Mouse (Mus musculus): ENCODE measurements at regions not wholly inside any gene's neighbourhood (a gene's known extent, or its start where the extent isn't known, plus 50 kb on each side); places are given as distances from the start of the nearest gene placed in this dataset.

DNA sequence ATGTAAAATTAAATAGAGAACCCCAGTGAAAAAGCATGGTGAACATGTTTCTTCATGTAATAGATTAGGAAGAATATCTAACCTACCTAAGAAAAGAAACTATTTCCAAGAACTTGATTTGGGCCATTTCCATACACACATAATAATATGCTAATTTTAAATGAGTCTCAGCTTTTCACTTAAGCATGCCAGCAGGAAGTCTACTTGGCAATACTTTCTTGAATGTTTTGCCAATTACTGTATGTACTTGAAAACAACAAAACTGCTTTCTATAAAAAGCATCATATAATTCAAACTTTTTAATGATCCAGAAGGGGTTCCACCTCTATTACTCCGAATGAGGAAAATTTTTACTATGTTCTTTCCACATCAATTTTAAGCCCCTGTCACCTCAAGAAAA is 1036.9 kb downstream of the Pcdh17 start:
- Histone ChIP-seq H3K9me3 (no peaks in the 10 kb centered on the region), H3K27ac (no peak overlapping the region), H3K4me1 (no peaks in the 10 kb centered on the region), H3K9ac (no peak overlapping the region), H3K27me3 (replicated peaks) (no peaks in the 10 kb centered on the region), H3K36me3 (replicated peaks) (no peaks in the 10 kb centered on the region), H3K4me2 (no peak overlapping the region), H3K4me3 (no peak overlapping the region)
- ATAC-seq (replicated peaks), result no peak
- WGBS, result 91% methylated on average over 1 of the region's 1 CpGs

DNA sequence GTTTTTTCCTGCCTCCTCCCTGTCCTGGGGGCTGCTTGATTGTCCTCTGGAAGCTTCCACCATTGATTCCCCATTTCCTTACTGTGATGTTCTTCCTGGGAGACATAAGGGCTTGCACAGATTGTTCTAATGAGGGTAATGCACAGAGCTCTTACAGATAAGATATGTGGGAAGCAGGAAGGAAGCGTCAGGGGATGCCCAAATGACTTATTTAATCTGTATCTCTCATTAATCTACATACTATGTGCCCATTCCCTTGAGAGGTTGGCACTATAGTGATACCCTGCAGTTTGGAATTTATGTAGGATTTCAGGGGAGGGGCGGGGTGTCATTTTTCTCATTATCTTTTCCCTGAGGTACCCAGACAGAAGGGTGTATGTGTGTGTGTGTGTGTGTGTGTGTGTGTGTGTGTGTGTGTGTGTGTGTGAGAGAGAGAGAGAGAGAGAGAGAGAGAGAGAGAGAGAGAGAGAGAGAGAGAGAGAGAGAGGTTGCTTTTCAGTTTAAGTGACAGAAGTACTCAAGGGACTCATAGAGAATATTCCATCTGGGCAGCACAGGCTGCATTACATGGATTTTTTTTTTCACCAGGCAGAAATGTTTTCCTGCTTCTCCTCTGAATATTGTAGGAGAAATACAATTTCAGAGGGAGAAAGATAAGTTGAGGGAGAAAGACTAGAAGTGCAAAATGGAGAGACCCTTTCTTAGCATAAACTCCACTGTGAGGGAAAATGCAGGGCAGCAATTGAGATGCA is 1064.2 kb downstream of the Pcdh17 start:
- ATAC-seq (replicated peaks), result peak; percentile 43; the same call in 1 of the 2 replicates
- Histone ChIP-seq H3K4me2 (no peak overlapping the region), H3K4me3 (no peak overlapping the region), H3K9me3 (no peaks in the 10 kb centered on the region), H3K27me3 (replicated peaks) (no peaks in the 10 kb centered on the region), H3K4me1 (no peaks in the 10 kb centered on the region; the same call in 1 of the 2 replicates), H3K27ac (no peak overlapping the region), H3K36me3 (replicated peaks) (no peaks in the 10 kb centered on the region), H3K9ac (no peak overlapping the region)
- WGBS, result 63% methylated on average over 2 of the region's 2 CpGs

GRCm38 (mm10) chr14:85508527-85508926 is 1065.2 kb downstream of the Pcdh17 start:
- Histone ChIP-seq H3K4me2 (no peak overlapping the region), H3K9ac (no peak overlapping the region), H3K4me1 (no peaks in the 10 kb centered on the region; the same call in 1 of the 2 replicates), H3K4me3 (no peak overlapping the region), H3K9me3 (no peaks in the 10 kb centered on the region), H3K27me3 (replicated peaks) (no peaks in the 10 kb centered on the region), H3K27ac (no peak overlapping the region), H3K36me3 (replicated peaks) (no peaks in the 10 kb centered on the region)
- WGBS, result 7% methylated on average over 3 of the region's 3 CpGs
- peak; percentile 77 for ATAC-seq (replicated peaks)
